Mouse (Mus musculus) embryonic facial prominence, embryonic 10.5 days (tissue): ENCODE measurements around the gene Col18a1. TPM values are rescaled to one million over a fixed set of nuclear protein-coding genes. Genes with fewer than 3 reads are reported as not detected.

Experiments
- DNase-seq: peaks from one replicate; pipeline ENCODE4 v3.0.0-alpha.2; 2017; ENCODE audit warnings: low spot score
- H3K27ac ChIP-seq: fragments of 300-500 bp; sonication (generic); replicated peaks from 2 replicates; pipeline ENCODE4 v1.5.1; 2016; ENCODE audit warnings: mild to moderate bottlenecking
- H3K27me3 ChIP-seq: fragments of 300-500 bp; sonication (generic); replicated peaks from 2 replicates; pipeline ENCODE4 v1.6.1; 2016; ENCODE audit warnings: low read depth, mild to moderate bottlenecking; ENCODE audit not compliant: poor library complexity, severe bottlenecking
- H3K36me3 ChIP-seq: fragments of 300-500 bp; sonication (generic); replicated peaks from 2 replicates; pipeline ENCODE4 v1.6.1; 2016; ENCODE audit warnings: mild to moderate bottlenecking, moderate library complexity
- H3K4me1 ChIP-seq: fragments of 300-500 bp; sonication (generic); 2 replicates; pipeline ENCODE4 v1.6.1; 2016
- H3K4me3 ChIP-seq: fragments of 300-500 bp; sonication (generic); 2 replicates; pipeline ENCODE4 v1.5.1; 2016; ENCODE audit warnings: mild to moderate bottlenecking, moderate library complexity
- H3K9me3 ChIP-seq: fragments of 300-500 bp; sonication (generic); 2 replicates; pipeline ENCODE4 v1.6.1; 2016; ENCODE audit warnings: mild to moderate bottlenecking
- WGBS: fragments of 180-500 bp; shearing (Covaris S2); methylation state at CpG from one replicate; pipeline ENCODE4 v1.1.7; 2016; 5-methylcytosine and 5-hydroxymethylcytosine counted together
- polyA plus RNA-seq: library from polyadenylated mRNA; unstranded; fragments of >200 nt; fragmentation: Nextera tagmentation; extraction: Ambion mirVana; gene quantifications from 2 replicates; pipeline ENCODE4 v1.2.1, GENCODE M21; 2016

Gene Col18a1
- polyA plus RNA-seq, 1 experiment from 2014 or later: 184 TPM

GRCm38 (mm10) chr10:77029761-77030160 lies 136.6 kb downstream of the Col18a1 start:
- no peaks in the 10 kb centered on the region for H3K36me3 ChIP-seq
- H3K4me3 ChIP-seq: no peak overlapping the region
- no peak overlapping the region for H3K27ac ChIP-seq
- H3K27me3 ChIP-seq: peaks cover 15% of the 10 kb centered on the region
- WGBS: 92% methylated on average over 4 of the region's 4 CpGs
- peaks cover 23% of the 10 kb centered on the region for H3K4me1 ChIP-seq
- DNase-seq: no peak
- no peaks in the 10 kb centered on the region for H3K9me3 ChIP-seq

- Histone ChIP-seq H3K4me1 (peaks cover 13% of the 10 kb centered on the region), H3K4me3 (no peak overlapping the region), H3K27ac (no peak overlapping the region), H3K36me3 (no peaks in the 10 kb centered on the region), H3K27me3 (peaks cover 15% of the 10 kb centered on the region), H3K9me3 (no peaks in the 10 kb centered on the region)
- DNase-seq: no peak
- WGBS: 82% methylated on average over 6 of the region's 6 CpGs
Measured at GRCm38 (mm10) chr10:77028782-77029296, 137.5 kb downstream of the Col18a1 start.

DNA sequence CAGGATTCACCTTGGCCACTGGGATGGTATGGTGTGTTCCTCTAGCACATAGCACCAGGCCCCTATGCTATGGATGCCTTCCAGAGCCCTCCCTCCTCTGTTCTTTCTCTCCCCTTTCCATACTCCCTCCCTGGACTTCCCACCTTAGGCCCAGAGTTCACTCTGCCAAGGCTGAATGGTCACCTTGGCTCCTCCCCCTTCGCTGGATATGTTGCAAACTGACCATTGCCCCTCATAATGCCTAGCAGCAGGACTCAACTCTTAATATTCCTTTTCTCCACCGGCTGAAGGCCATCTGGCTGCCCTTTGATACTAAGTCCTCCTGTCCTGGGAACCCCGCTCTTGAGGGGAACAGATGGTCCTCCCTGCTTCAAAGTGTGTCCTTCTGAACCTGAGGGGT lies 139.4 kb downstream of the Col18a1 start:
- WGBS: 83% methylated on average over 3 of the region's 3 CpGs
- no peaks in the 10 kb centered on the region for H3K9me3 ChIP-seq
- peaks cover under 1% of the 10 kb centered on the region; the same call in 1 of the 2 replicates for H3K4me1 ChIP-seq
- H3K36me3 ChIP-seq: no peaks in the 10 kb centered on the region
- DNase-seq: no peak
- peaks cover 13% of the 10 kb centered on the region for H3K27me3 ChIP-seq
- H3K27ac ChIP-seq: no peak overlapping the region
- no peak overlapping the region for H3K4me3 ChIP-seq

GRCm38 (mm10) chr10:77024231-77024630 lies 142.1 kb downstream of the Col18a1 start:
- H3K4me3 ChIP-seq: no peak overlapping the region
- H3K27ac ChIP-seq: no peak overlapping the region
- WGBS: 79% methylated on average over 5 of the region's 5 CpGs
- DNase-seq: no peak
- no peaks in the 10 kb centered on the region; the same call in 1 of the 2 replicates for H3K27me3 ChIP-seq
- no peaks in the 10 kb centered on the region for H3K36me3 ChIP-seq
- H3K4me1 ChIP-seq: peaks cover 4% of the 10 kb centered on the region; the same call in 1 of the 2 replicates
- H3K9me3 ChIP-seq: no peaks in the 10 kb centered on the region

GRCm38 (mm10) chr10:77022301-77023130 lies 143.8 kb downstream of the Col18a1 start:
- 86% methylated on average over 13 of the region's 13 CpGs for WGBS
- no peaks in the 10 kb centered on the region for H3K9me3 ChIP-seq
- H3K4me3 ChIP-seq: no peak overlapping the region
- H3K36me3 ChIP-seq: no peaks in the 10 kb centered on the region
- H3K27me3 ChIP-seq: no peaks in the 10 kb centered on the region; the same call in 1 of the 2 replicates
- H3K27ac ChIP-seq: no peak overlapping the region
- peaks cover 4% of the 10 kb centered on the region; the same call in 1 of the 2 replicates for H3K4me1 ChIP-seq
- DNase-seq: no peak

DNA sequence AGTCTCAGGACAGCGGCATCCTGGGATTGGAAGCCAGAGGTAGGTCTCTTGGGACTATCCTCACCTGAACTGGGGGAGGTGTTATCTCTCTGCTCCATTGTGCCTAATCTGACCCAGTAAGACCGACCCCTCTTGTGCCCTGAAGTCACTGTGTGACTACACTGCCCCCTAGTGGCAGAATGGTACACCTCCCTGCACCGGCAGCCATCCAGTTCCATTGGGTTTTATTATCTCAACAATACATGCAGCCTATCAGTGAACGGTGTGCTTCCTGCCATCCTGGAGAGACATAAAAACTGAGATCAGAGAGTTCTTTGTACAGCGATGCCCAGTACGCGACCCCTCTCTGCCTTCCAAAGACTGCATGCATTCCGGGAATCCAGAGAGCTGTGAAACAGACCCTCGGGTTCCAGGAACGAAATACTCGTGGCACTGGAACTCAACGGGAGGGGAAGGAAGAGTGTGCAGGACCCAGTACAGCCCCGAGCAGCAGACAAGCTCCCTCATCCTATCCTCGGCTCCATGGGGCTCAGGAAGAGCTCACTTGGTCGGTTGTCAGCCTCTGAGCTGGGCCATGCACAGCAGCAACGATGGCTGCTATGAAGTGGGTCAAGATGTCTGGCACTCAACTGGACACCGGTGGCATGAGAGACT lies 144.8 kb downstream of the Col18a1 start:
- H3K4me3 ChIP-seq: peak overlapping the region; percentile 38
- 35% methylated on average over 17 of the region's 17 CpGs for WGBS
- no peaks in the 10 kb centered on the region; the same call in 1 of the 2 replicates for H3K27me3 ChIP-seq
- peak; percentile 86 for DNase-seq
- H3K4me1 ChIP-seq: peaks cover 4% of the 10 kb centered on the region; the same call in 1 of the 2 replicates
- 0 out of 2 replicates have a peak overlapping the region, but pooled peaks have one; percentile 51 for H3K27ac ChIP-seq
- H3K9me3 ChIP-seq: no peaks in the 10 kb centered on the region
- H3K36me3 ChIP-seq: no peaks in the 10 kb centered on the region

DNA sequence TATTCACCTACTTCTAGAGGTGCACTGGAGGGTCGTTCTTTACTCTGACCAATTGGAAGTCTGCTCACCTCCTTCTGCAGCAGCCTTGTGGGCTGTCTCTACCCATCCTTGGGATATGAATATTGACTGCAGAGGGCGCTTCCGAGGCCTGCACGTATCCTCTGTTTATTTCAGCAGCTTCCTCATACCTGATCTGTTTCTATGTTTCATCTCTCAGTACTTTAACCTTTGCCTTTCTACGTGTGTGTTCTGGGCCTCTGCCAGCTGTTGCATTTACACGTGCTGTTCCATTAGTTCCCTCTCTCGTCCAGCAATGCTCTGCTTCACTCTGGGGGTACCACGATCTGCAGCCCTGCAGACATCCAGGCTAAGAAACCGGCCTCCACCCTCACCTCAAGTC lies 148.7 kb downstream of the Col18a1 start:
- Histone ChIP-seq H3K36me3 (no peaks in the 10 kb centered on the region), H3K27ac (no peak overlapping the region), H3K4me3 (no peak overlapping the region), H3K4me1 (peaks cover 4% of the 10 kb centered on the region; the same call in 1 of the 2 replicates), H3K27me3 (no peaks in the 10 kb centered on the region), H3K9me3 (no peaks in the 10 kb centered on the region)
- WGBS: 77% methylated on average over 9 of the region's 9 CpGs
- no peak for DNase-seq

- DNase-seq: no peak
- no peak overlapping the region for H3K4me3 ChIP-seq
- WGBS: 79% methylated on average over 2 of the region's 2 CpGs
- H3K36me3 ChIP-seq: no peaks in the 10 kb centered on the region
- no peaks in the 10 kb centered on the region for H3K27me3 ChIP-seq
- no peaks in the 10 kb centered on the region for H3K9me3 ChIP-seq
- H3K27ac ChIP-seq: no peak overlapping the region
- peaks cover 4% of the 10 kb centered on the region; the same call in 1 of the 2 replicates for H3K4me1 ChIP-seq
Measured at GRCm38 (mm10) chr10:77017061-77017460, 149.3 kb downstream of the Col18a1 start.

DNA sequence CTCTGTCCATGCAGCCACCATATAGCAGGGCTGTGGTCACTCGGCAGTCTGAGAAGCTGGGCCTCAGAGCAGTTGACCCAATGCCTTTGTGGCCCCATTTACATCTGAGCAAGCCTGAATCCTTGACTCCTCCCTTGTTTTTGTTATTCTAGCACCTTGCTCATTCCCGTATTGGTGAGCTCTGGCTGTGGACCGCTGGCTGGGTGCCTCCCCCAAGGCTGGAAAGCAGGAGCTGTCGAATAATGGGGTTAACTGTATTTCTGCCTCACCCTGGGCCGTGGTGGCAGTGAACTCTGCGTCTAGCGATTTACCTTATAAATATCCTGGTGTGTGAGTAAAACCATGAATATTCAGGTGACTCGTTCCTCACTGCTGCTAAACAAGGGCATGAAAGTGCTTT lies 149.8 kb downstream of the Col18a1 start:
- no peaks in the 10 kb centered on the region for H3K9me3 ChIP-seq
- H3K27me3 ChIP-seq: no peaks in the 10 kb centered on the region
- H3K4me1 ChIP-seq: peaks cover under 1% of the 10 kb centered on the region; the same call in 1 of the 2 replicates
- 48% methylated on average over 8 of the region's 8 CpGs for WGBS
- no peaks in the 10 kb centered on the region for H3K36me3 ChIP-seq
- DNase-seq: no peak
- no peak overlapping the region for H3K27ac ChIP-seq
- no peak overlapping the region for H3K4me3 ChIP-seq

- H3K4me1 ChIP-seq: no peaks in the 10 kb centered on the region
- no peaks in the 10 kb centered on the region for H3K9me3 ChIP-seq
- no peaks in the 10 kb centered on the region for H3K36me3 ChIP-seq
- DNase-seq: no peak
- no peak overlapping the region for H3K27ac ChIP-seq
- no peaks in the 10 kb centered on the region for H3K27me3 ChIP-seq
- no peak overlapping the region for H3K4me3 ChIP-seq
- 83% methylated on average over 7 of the region's 7 CpGs for WGBS
Measured at GRCm38 (mm10) chr10:77016080-77016479, 150.3 kb downstream of the Col18a1 start.

DNA sequence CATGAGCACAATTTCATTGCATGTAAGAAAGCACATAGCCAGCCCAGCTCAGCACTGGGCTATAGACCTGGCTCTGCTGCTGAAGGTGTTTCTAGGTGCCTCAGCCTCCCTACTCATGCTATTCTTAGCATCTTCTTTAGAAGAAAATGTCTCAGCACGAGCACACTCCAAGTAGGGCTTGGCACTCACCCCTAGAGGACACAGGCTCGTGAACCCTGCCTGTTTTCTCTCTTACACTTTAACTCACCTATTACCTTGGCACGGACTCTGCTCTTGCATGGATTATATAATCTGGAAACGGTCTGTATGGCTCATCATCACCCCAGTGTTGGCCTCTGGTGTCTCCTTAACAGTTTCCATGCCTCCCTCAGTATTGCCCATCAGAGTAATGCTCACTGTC lies 154.7 kb downstream of the Col18a1 start:
- Histone ChIP-seq H3K27ac (no peak overlapping the region), H3K36me3 (no peaks in the 10 kb centered on the region), H3K4me3 (no peak overlapping the region), H3K27me3 (no peaks in the 10 kb centered on the region), H3K4me1 (peaks cover 18% of the 10 kb centered on the region), H3K9me3 (no peaks in the 10 kb centered on the region)
- 86% methylated on average over 4 of the region's 4 CpGs for WGBS
- DNase-seq: no peak

DNA sequence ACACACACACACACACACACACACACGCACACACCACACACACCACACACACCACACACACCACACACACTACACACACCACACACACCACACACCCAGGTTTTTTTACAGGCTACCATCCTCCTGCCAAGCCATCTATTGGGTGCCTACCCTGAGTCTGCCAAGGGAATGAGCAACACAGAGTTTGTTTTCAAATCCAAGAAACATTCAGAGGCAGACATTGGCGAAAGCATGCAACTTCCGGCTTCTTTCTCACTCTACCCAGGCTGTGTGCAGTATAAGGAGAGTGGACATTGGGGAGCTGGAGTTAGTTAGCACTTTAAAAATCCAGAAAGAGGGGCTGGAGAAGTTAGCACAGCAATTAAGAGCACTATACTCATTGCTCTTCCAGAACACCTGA lies 157.7 kb downstream of the Col18a1 start:
- H3K4me3 ChIP-seq: no peak overlapping the region
- WGBS: 85% methylated on average over 3 of the region's 3 CpGs

More for the DNA sequence above, 157.7 kb downstream of the Col18a1 start:
- H3K4me1 ChIP-seq: peaks cover 35% of the 10 kb centered on the region
- H3K36me3 ChIP-seq: no peaks in the 10 kb centered on the region
- no peaks in the 10 kb centered on the region for H3K9me3 ChIP-seq
- no peak for DNase-seq
- H3K27me3 ChIP-seq: no peaks in the 10 kb centered on the region
- peak overlapping the region; percentile 80; the same call in 1 of the 2 replicates for H3K27ac ChIP-seq
